Mouse (Mus musculus) liver, adult 2 months (tissue): ENCODE results near the gene Pigyl. TPM values are rescaled to one million over a fixed set of nuclear protein-coding genes. Genes with fewer than 3 reads are reported as not detected.

ENCODE experiments used
- DNase-seq: peaks from one replicate; pipeline ENCODE4 v3.0.0-alpha.2; 2011; ENCODE audit warnings: low read depth, low spot score; ENCODE audit errors: extremely low read depth
- H3K27ac ChIP-seq: fragments of 200-500 bp; replicated peaks from 2 replicates; pipeline ENCODE4 v1.5.1; 2012; ENCODE audit warnings: low read depth, mild to moderate bottlenecking, control low read depth, inconsistent platforms, low read length; ENCODE audit not compliant: insufficient read depth
- H3K27me3 ChIP-seq: fragments of 200-500 bp; 2 replicates; pipeline ENCODE4 v1.6.1; 2012; ENCODE audit warnings: mild to moderate bottlenecking, moderate library complexity, low read length, inconsistent platforms; ENCODE audit not compliant: control insufficient read depth, insufficient read depth
- H3K36me3 ChIP-seq: fragments of 200-500 bp; 2 replicates; pipeline ENCODE4 v1.6.1; 2012; ENCODE audit warnings: low read length, inconsistent platforms; ENCODE audit not compliant: control insufficient read depth, insufficient read depth
- H3K4me1 ChIP-seq: fragments of 200-500 bp; 2 replicates; pipeline ENCODE4 v1.6.1; 2011; ENCODE audit warnings: low read length; ENCODE audit not compliant: control insufficient read depth, insufficient read depth
- H3K4me3 ChIP-seq: fragments of 200-500 bp; 2 replicates; pipeline ENCODE4 v1.5.1; 2011; ENCODE audit warnings: low read depth, mild to moderate bottlenecking, control low read depth, low read length, moderate library complexity; ENCODE audit not compliant: insufficient read depth
- H3K79me2 ChIP-seq: fragments of 200-500 bp; 2 replicates; pipeline ENCODE4 v1.6.1; 2012; ENCODE audit warnings: inconsistent platforms, mild to moderate bottlenecking, low read length, moderate library complexity; ENCODE audit not compliant: control insufficient read depth, insufficient read depth
- H3K9ac ChIP-seq: fragments of 200-500 bp; 2 replicates; pipeline ENCODE4 v1.6.1; 2012; ENCODE audit warnings: low read depth, mild to moderate bottlenecking, control low read depth, inconsistent platforms, low read length
- CTCF ChIP-seq: fragments of 200-500 bp; IDR thresholded peaks from 2 replicates; pipeline ENCODE4 v1.5.1; 2011; ENCODE audit warnings: low read depth, low read length, control low read depth
- POLR2A ChIP-seq: fragments of 200-500 bp; IDR thresholded peaks from 2 replicates; pipeline ENCODE4 v1.6.1; 2011; ENCODE audit warnings: low read length, control low read depth; ENCODE audit not compliant: insufficient read depth; ENCODE audit errors: extremely low read depth
- WGBS: fragments of 180-500 bp; shearing (Covaris S2); methylation state at CpG from one replicate; pipeline ENCODE4 v1.1.7; 2018; 5-methylcytosine and 5-hydroxymethylcytosine counted together
- polyA plus RNA-seq: library from polyadenylated mRNA; depleted of rRNA; stranded (reverse); fragments of >200 nt; gene quantifications from 2 replicates; pipeline ENCODE4 v1.2.3, GENCODE M21; 2012; rRNA removed
- total RNA-seq: library from RNA; depleted of rRNA; stranded (reverse); fragments of >200 nt; gene quantifications from 2 replicates; pipeline ENCODE4 v1.2.3, GENCODE M21; 2014; rRNA removed

Pigyl gene
- total RNA-seq (21.6 and 23.0 TPM in 2 replicates), polyA plus RNA-seq (45.8 and 53.0 TPM in 2 replicates)

DNA sequence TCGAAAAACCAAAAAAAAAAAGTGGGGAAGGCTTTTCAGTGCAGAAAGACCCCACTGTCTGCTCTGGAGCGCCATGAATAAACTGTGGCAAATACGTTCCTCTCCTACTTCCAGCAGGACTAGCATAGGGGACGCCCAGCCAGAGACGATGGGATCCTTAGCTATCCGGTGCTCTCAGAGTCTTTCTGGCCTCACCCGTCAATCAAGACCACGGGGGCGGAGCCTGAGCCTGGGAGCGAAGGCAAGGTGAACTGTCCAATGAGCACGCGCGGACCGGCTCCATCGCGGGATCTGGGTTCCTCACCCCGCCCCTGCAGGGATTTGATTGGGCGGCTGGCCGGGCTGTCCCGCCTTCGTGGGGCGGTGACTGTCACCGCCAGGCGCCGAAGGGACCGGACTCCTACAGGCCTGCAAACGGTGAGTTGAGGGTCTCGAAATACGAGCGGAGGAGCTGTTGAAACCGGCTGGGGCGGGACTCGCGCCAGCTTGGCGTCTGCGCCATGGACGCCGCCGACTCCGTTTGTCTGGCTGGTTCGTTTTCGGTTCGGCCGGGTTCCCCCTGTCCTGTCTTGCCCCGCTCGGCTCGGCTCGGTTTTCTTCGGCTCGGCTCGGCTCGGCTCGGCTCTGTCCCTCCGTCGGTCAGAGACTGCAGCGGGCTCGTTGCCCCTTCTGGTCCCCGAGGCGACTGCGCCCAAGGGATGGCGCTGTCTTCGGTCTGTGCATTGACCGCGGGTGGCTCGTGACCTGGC, at the start of gene Pigyl:
Gene Pigyl (plus strand): TSS at position 350 of the 749 bp plus-strand sequence.
- H3K4me3 ChIP-seq = peak within 1 kb of the TSS; percentile 71
- H3K36me3 ChIP-seq = no peaks in the 10 kb centered on the region
- peaks cover 6% of the 10 kb centered on the region; the same call in 1 of the 2 replicates for H3K4me1 ChIP-seq
- H3K9ac ChIP-seq = peak within 1 kb of the TSS; percentile 84
- no peaks in the 10 kb centered on the region for H3K27me3 ChIP-seq
- peak; percentile 89 for DNase-seq
- peak within 1 kb of the TSS; percentile 74 for H3K27ac ChIP-seq
- WGBS = under 1% methylated on average over 65 of the region's 65 CpGs
- no peaks in the 10 kb centered on the region; the same call in 1 of the 2 replicates for H3K79me2 ChIP-seq
- TF ChIP-seq POLR2A (peak; percentile 88), CTCF (peak; percentile 28; the same call in 1 of the 2 replicates)

- H3K27ac ChIP-seq = no peak overlapping the region
- H3K4me3 ChIP-seq = no peak overlapping the region
- no peak for DNase-seq
- H3K9ac ChIP-seq = no peak overlapping the region
- no peak for TF ChIP-seq CTCF
- TF ChIP-seq POLR2A = no peak
- no peaks in the 10 kb centered on the region for H3K79me2 ChIP-seq
- 89% methylated on average over 9 of the region's 9 CpGs for WGBS
- H3K4me1 ChIP-seq = no peaks in the 10 kb centered on the region
- peaks cover 11% of the 10 kb centered on the region for H3K36me3 ChIP-seq
- H3K27me3 ChIP-seq = no peaks in the 10 kb centered on the region
Observed at GRCm38 (mm10) chr9:22108194-22108593, 48.5 kb upstream of the Pigyl start.

GRCm38 (mm10) chr9:22115635-22116034, 41.0 kb upstream of the Pigyl start:
- Histone ChIP-seq H3K4me3 (no peak overlapping the region), H3K27ac (no peak overlapping the region), H3K27me3 (no peaks in the 10 kb centered on the region), H3K9ac (no peak overlapping the region), H3K79me2 (peaks cover 3% of the 10 kb centered on the region; the same call in 1 of the 2 replicates), H3K4me1 (peaks cover 7% of the 10 kb centered on the region; the same call in 1 of the 2 replicates), H3K36me3 (peaks cover 14% of the 10 kb centered on the region)
- no peak for DNase-seq
- 91% methylated on average over 4 of the region's 4 CpGs for WGBS
- no peak for TF ChIP-seq CTCF

DNA sequence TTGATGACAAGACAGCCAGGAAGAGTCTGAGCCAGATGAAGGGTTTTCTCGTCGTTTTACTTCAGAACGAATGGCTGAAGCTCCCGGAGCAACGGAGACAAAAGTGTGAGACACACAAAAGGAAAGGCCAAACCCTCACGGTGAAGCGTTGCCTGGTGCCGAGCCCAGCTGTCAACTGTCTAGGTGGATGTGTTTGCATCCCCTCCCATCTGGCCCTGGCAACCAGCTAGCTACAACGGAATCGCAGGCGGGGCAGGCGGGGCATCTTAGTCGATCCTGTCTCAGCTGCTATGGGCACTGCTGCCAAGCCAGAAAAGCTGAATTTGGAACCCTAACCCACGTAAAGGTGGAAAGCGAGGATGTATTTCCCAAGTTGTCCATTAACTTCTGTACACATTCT, 40.6 kb upstream of the Pigyl start:
- Histone ChIP-seq H3K79me2 (peaks cover 3% of the 10 kb centered on the region; the same call in 1 of the 2 replicates), H3K4me1 (peaks cover 7% of the 10 kb centered on the region; the same call in 1 of the 2 replicates), H3K4me3 (peak overlapping the region; percentile 83; the same call in 1 of the 2 replicates), H3K36me3 (peaks cover 14% of the 10 kb centered on the region), H3K27me3 (no peaks in the 10 kb centered on the region), H3K27ac (no peak overlapping the region), H3K9ac (peak overlapping the region; percentile 88)
- 19% methylated on average over 15 of the region's 15 CpGs for WGBS
- no peak for DNase-seq
- no peak for TF ChIP-seq POLR2A
- no peak for TF ChIP-seq CTCF

DNA sequence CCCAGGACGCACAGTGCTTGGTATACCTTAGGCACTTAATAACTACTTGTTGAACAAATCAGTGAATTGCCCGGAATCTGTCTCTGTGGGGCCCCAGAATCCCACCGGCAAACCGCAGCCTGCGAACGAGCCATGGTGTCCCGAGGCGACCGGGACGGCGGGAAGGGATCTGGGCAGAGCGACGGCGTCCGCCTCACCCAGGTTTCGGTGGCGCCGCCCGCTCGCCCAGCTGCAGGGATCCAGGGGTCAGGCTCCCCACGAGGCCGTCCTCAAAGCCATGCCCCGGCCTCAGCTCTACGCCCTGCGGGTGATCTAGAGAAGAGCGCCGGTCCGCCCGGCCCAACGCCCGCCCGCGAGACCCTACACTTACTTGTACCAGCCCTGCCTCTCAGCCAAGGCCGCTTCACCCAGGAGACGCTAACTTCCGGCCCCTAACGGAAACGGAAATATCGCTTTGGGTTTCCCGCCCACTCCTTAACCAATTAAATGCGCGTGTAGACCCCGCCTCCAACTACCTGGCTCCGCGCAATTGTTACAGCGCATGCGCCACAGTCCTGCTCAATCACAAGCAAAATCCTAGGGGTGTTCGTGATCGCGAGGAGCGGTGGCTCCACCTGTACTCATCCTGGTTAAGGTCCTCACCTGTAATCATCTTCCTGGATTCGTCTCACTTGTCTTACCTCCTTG, 39.8 kb upstream of the Pigyl start, which contains the start of gene Elof1:
Gene Elof1 (minus strand): TSS at position 433 of the 687 bp plus-strand sequence.
- under 1% methylated on average over 52 of the region's 52 CpGs for WGBS
- peak within 1 kb of the TSS; percentile 72 for H3K27ac ChIP-seq
- peak within 1 kb of the TSS; percentile 88 for H3K9ac ChIP-seq
- peak; percentile 92 for DNase-seq
- H3K79me2 ChIP-seq = peaks cover 3% of the 10 kb centered on the region; the same call in 1 of the 2 replicates
- H3K4me1 ChIP-seq = peaks cover 7% of the 10 kb centered on the region; the same call in 1 of the 2 replicates
- TF ChIP-seq POLR2A = 0 out of 2 replicates have a peak, but pooled peaks have one; percentile 46
- TF ChIP-seq CTCF = no peak
- H3K4me3 ChIP-seq = peak within 1 kb of the TSS; percentile 83
- no peaks in the 10 kb centered on the region for H3K27me3 ChIP-seq
- H3K36me3 ChIP-seq = peaks cover 11% of the 10 kb centered on the region
